Mouse (Mus musculus): ENCODE measurements at regions not wholly inside any gene's neighbourhood (a gene's known extent, or its start where the extent isn't known, plus 50 kb on each side); places are given as distances from the start of the nearest gene placed in this dataset.

DNA sequence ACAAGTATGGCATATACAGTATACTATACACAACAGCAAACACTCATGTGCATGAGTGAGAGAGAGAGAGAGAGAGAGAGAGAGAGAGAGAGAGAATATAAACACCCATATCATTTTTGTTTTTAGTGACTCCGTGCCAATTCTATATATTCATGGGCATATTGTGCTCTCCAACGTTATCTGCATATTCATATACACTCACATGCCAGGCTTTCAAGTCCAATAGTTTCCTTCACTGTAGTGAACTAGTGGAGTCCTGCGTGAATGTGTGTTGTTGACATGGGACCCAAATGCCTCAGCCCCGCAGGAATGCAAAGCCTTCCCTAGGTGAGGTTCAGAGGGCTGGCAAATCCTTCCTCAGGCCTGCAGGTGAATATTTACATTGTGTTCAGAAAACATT is 53.4 kb upstream of the Nab1 start:
- no peak for DNase-seq (ENCODE audit: low spot score in 2 of 2)

DNA sequence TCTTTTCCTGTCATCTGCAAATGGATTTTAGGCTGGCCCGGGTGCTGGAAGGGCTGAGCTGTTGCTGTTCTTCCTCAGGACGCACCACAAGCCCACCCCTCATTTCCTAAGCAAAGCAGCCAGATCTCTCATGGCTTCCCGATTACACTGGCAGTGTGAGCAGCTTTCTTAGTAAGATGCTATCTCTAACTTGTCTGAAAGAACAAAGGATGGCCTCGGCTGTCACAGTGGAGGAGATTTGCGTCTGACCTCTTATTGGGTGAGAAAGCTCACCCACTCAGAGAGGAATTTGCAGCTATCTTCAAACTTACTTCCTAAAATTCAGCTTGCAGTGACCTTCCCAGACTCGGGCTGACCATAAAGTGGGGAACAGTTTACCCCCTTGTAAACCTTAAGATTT is 64.7 kb upstream of the Nemp2 start:
- DNase-seq (ENCODE audit: low spot score in 2 of 2), result no peak

DNA sequence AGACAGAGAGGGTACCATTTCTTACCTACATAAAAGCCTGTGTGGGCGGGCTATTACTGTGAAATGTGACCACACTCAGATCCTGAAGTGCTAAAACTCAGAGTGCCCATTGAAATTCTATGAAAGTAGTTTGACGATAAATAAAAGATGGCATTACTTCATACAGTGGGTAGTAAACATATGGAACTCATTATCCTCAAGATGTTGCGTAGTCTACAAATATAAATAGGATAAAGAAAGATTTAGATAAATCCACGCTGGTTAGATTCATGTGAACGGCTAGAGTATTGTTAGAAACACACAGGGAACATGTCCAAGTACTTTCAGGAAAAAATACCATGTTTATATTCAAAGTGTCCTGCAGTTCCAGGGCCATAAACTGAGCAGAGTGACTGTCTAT is 58.8 kb upstream of the Nemp2 start:
- DNase-seq (ENCODE audit: low spot score in 2 of 2), result no peak

DNA sequence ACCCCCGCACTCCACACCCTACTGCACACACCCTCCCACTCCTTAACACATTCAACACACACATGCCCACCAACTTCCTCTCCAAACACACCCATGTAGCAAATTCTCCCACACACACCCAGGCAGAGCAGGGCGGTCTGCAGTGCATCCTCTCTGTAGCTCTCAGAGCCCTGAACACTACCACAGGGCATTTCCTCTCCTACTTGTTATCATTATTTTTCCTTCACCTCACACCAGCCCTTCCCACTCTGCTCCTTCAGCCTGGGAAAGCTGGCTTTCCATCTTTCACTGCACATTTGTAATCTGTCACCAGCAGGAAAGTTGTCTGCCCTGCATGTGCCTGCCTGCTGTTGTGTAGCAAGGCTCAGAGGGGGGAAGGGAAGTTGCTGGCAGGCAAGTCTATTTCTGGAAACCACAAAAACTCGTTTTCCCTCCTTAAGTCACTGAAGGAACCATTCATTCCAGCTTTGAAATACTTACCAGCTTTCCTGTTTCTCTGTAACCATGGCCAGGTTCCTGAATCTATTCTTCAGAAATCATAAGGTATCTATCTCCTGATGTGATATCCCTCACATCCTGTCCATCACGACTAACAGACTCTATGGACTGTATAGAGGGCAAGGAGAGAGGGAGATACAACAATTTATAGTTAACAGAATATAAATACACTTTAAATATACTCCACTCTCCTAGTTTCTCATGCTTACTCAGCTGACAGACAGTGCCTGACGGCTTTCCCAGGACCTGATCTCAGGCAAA is 52.0 kb upstream of the Nemp2 start:
- peak; percentile 32 to 51 for DNase-seq (ENCODE audit: low spot score in 2 of 2)

DNA sequence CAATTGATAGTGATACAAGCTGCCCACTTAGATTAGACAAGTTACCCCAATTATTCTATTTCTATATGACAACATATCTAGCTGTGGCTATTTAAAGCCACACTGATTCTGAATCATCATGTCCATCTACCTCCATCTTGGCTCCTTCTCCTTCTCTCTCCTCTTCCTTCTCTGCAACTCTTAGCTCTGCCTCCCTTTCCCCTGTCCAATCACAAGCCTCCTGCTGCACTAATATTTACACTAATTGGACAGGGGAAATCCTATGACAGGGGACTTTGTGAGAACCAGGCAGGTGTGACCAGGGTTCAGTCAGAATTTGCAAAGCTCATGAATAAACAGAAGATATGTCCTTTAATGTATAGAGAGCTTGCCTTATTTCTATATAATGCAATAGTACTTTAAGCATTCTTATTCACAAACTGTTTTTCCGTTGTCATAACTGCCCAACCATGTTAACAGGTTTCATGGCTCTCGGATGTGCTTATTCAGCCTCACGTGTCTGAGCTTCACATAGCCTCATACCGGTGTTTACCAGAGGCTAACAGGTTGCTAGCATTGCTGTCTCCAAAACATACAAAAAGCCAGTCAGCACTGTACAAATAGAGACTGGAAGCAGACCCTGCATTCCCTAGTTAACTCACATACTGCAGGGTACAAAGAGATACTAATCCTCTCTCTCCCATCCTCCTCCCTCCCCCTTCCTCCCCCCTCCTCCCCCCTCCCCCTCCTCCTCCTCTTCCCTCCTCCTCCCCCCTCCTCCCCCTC is 50.2 kb upstream of the Nemp2 start:
- no peak for DNase-seq (ENCODE audit: low spot score in 2 of 2)
